Mouse (Mus musculus) embryonic fibroblast, embryonic 13.5 days (primary cell): Measurements from ENCODE around the gene Grik5.

ENCODE experiments used
- CTCF ChIP-seq: IDR thresholded peaks from 2 replicates; pipeline ENCODE4 v1.5.1; 2011; ENCODE audit warnings: mild to moderate bottlenecking, control low read depth, low read length, moderate library complexity, borderline replicate concordance; ENCODE audit not compliant: insufficient read depth
- POLR2A ChIP-seq: IDR thresholded peaks from 2 replicates; pipeline ENCODE4 v1.6.1; 2011; ENCODE audit warnings: low read depth, mild to moderate bottlenecking, control low read depth, low read length, moderate library complexity

GRCm38 (mm10) chr7:25071979-25072715 lies at the start of gene Grik5, which contains the start of gene Zfp574:
- TF ChIP-seq CTCF (no peak), POLR2A (no peak; the same call in 1 of the 2 replicates)
